21 mouse cellular contexts compared by ENCODE assay signal in genomic region chr2:155293946-155294345, GRCm38 (mm10). TPM values are rescaled to one million over a fixed set of nuclear protein-coding genes. Genes with fewer than 3 reads are reported as not detected.
DNase-seq lines count a peak whose midpoint lies in the region; ATAC-seq and TF ChIP-seq lines count a peak whose summit lies in the region.
"Had no signal": no experiment of that assay in that cellular context is flagged by ENCODE, and none has a peak within 500 bp of the region (broad histone marks: within the 10 kb centered on the region; RNA-seq: fewer than 3 reads in every experiment).

No protein-coding gene starts in this region.

- H3K9ac ChIP-seq in stomach, postnatal 0 days (ENCODE audit: low read length) = no peak overlapping the region
- H3K9ac ChIP-seq: embryonic facial prominence, embryonic 13.5 days; forebrain, embryonic 15.5 days; heart, embryonic 12.5 days; midbrain, embryonic 15.5 days had no signal

- no peak for TF ChIP-seq EP300 in stomach, postnatal 0 days (optimal IDR thresholded peaks at IDR 0.05)

- H3K27me3 ChIP-seq in stomach, postnatal 0 days (ENCODE audit: control insufficient read depth, insufficient read depth, low read length) = no peaks in the 10 kb centered on the region
- H3K27me3 ChIP-seq: embryonic facial prominence, embryonic 13.5 days; forebrain, embryonic 15.5 days; heart, embryonic 12.5 days; midbrain, embryonic 15.5 days had no signal

- peak; percentile 80 for DNase-seq in adrenal gland, adult 2 months
- no peak for DNase-seq in adrenal gland, adult 18-20 months (ENCODE audit: low spot score in 2 of 2)
- peak; percentile 49 for DNase-seq in ovary, adult 18-20 months (ENCODE audit: low spot score)
- DNase-seq in ovary, postnatal 14 days (ENCODE audit: low spot score) = no peak
- DNase-seq in adrenal gland, postnatal 14 days = peak; percentile 69
- DNase-seq in stomach, postnatal 0 days (ENCODE audit: low spot score) = no peak
- DNase-seq in left cerebral cortex, postnatal 14 days (ENCODE audit: low spot score in 2 of 2) = no peak
- DNase-seq in frontal cortex, postnatal 10 days (ENCODE audit: low spot score in 2 of 2) = no peak
- DNase-seq: B cell, adult 2 months; kidney, adult 11 months; left cerebral cortex, postnatal 4 days; liver; lung, adult 18-20 months; lung, postnatal 14 days; retina, postnatal 1 day; right cerebral cortex, postnatal 4 days; thymus, postnatal 14 days had no signal

- H3K4me1 ChIP-seq in stomach, postnatal 0 days (replicated peaks; ENCODE audit: control insufficient read depth, insufficient read depth) = no peaks in the 10 kb centered on the region
- H3K4me1 ChIP-seq: embryonic facial prominence, embryonic 13.5 days; forebrain, embryonic 15.5 days; heart, embryonic 12.5 days; midbrain, embryonic 15.5 days had no signal

- no peak overlapping the region for H3K27ac ChIP-seq in stomach, postnatal 0 days (replicated peaks)
- H3K27ac ChIP-seq: embryonic facial prominence, embryonic 13.5 days; forebrain, embryonic 15.5 days; midbrain, embryonic 15.5 days had no signal

- peaks cover 11% of the 10 kb centered on the region; the same call in 1 of the 2 replicates for H3K36me3 ChIP-seq in stomach, postnatal 0 days (ENCODE audit: control insufficient read depth, insufficient read depth, low read length)

- 76% methylated on average over 4 of the region's 4 CpGs for WGBS in stomach, postnatal 0 days

- H3K9me3 ChIP-seq in stomach, postnatal 0 days (ENCODE audit: control insufficient read depth, low read length) = no peaks in the 10 kb centered on the region
- H3K9me3 ChIP-seq: embryonic facial prominence, embryonic 13.5 days; forebrain, embryonic 15.5 days; heart, embryonic 12.5 days; midbrain, embryonic 15.5 days had no signal

- H3K4me3 ChIP-seq in stomach, postnatal 0 days (ENCODE audit: low read depth, low read length) = no peak overlapping the region
- H3K4me3 ChIP-seq: embryonic facial prominence, embryonic 13.5 days; forebrain, embryonic 15.5 days; heart, embryonic 12.5 days; midbrain, embryonic 15.5 days had no signal

- ATAC-seq in stomach, postnatal 0 days (ENCODE audit: low FRiP score, low TSS enrichment) = no peak
- ATAC-seq: forebrain, embryonic 15.5 days; midbrain, embryonic 15.5 days had no signal

- intact Hi-C loops in left cerebral cortex, postnatal 14 days (cut with DNase I) = no loop called here

- no peak overlapping the region for H3K4me2 ChIP-seq in stomach, postnatal 0 days (replicated peaks; ENCODE audit: low read depth)
- H3K4me2 ChIP-seq: embryonic facial prominence, embryonic 13.5 days; forebrain, embryonic 15.5 days; heart, embryonic 12.5 days; midbrain, embryonic 15.5 days had no signal

- TF ChIP-seq CTCF in stomach, postnatal 0 days (IDR thresholded peaks at IDR 0.05; ENCODE audit: low read depth) = peak; percentile 29; the same call in 1 of the 2 replicates

RNA-seq across cellular contexts. Expression of gene Map1lc3a, which starts 17.8 kb away (rescaled TPM):
- total RNA-seq in adrenal gland, adult 2 months (2021) = 100 to 1,000 TPM; 475 to 819 TPM
- 2,934 and 3,400 TPM in 2 replicates for polyA plus RNA-seq in adrenal gland, adult 2 months (2012; rRNA removed)
- 100 to 1,000 TPM; 390 to 903 TPM for total RNA-seq in adrenal gland, adult 18-20 months (2021)
- total RNA-seq in adrenal gland, postnatal 14 days (2021) = 575 and 582 TPM in 2 replicates
- 249 and 274 TPM in 2 replicates for polyA plus RNA-seq in stomach, postnatal 0 days (2015; fragmentation: Nextera tagmentation; extraction: Ambion mirVana)
- total RNA-seq in left cerebral cortex, postnatal 14 days (2021) = 100 to 1,000 TPM; 435 to 436 TPM

RNA-seq across cellular contexts. Expression of gene Dynlrb1, which starts 57.6 kb away (rescaled TPM):
- 100 to 1,000 TPM; 292 to 437 TPM for total RNA-seq in adrenal gland, adult 2 months (2021)
- polyA plus RNA-seq in adrenal gland, adult 2 months (2012; rRNA removed) = 164 and 217 TPM in 2 replicates
- 100 to 1,000 TPM; 276 to 369 TPM for total RNA-seq in adrenal gland, adult 18-20 months (2021)
- total RNA-seq in adrenal gland, postnatal 14 days (2021) = 357 and 369 TPM in 2 replicates
- polyA plus RNA-seq in stomach, postnatal 0 days (2015; fragmentation: Nextera tagmentation; extraction: Ambion mirVana) = 339 and 341 TPM in 2 replicates
- 100 to 1,000 TPM; 329 to 335 TPM for total RNA-seq in left cerebral cortex, postnatal 14 days (2021)

Comparison
In these comparisons a context has a peak if more than half of its experiments do, and no peak if none do; other contexts are left out.
1. DNase-seq: peak in adrenal gland, adult 2 months (single experiment), ovary, adult 18-20 months (single experiment) and adrenal gland, postnatal 14 days (single experiment); none in adrenal gland, adult 18-20 months (0 of 2), ovary, postnatal 14 days (single experiment), stomach, postnatal 0 days (single experiment), left cerebral cortex, postnatal 14 days (0 of 2) and frontal cortex, postnatal 10 days (0 of 2).